Mouse (Mus musculus): ENCODE data around the gene Pkn1.
A peak's percentile ranks its signal among the peaks of the same experiment; 100 is the strongest.

Gene Pkn1

GRCm38 (mm10) chr8:83724697-83725482, 25.9 kb upstream of the Pkn1 start:
- peak; percentile 54 for DNase-seq (ENCODE audit: low read depth, low spot score)

GRCm38 (mm10) chr8:83723447-83724083, 24.6 kb upstream of the Pkn1 start:
- DNase-seq (ENCODE audit: low read depth, low spot score): no peak

- DNase-seq (ENCODE audit: low read depth, low spot score): no peak
Observed at GRCm38 (mm10) chr8:83722631-83723030, 23.7 kb upstream of the Pkn1 start.

GRCm38 (mm10) chr8:83721405-83722025, 22.5 kb upstream of the Pkn1 start:
- DNase-seq (ENCODE audit: low read depth, low spot score): no peak

GRCm38 (mm10) chr8:83719693-83720092, 20.7 kb upstream of the Pkn1 start:
- no peak for DNase-seq (ENCODE audit: low read depth, low spot score)

GRCm38 (mm10) chr8:83719048-83719447, 20.1 kb upstream of the Pkn1 start:
- no peak for DNase-seq (ENCODE audit: low read depth, low spot score)

GRCm38 (mm10) chr8:83716563-83716962, 17.6 kb upstream of the Pkn1 start:
- DNase-seq (ENCODE audit: low read depth, low spot score): no peak

GRCm38 (mm10) chr8:83715771-83716170, 16.8 kb upstream of the Pkn1 start:
- DNase-seq (ENCODE audit: low read depth, low spot score): no peak

GRCm38 (mm10) chr8:83715031-83715690, 16.2 kb upstream of the Pkn1 start, which contains the start of gene Ddx39:
Gene Ddx39, plus strand, starts transcription at chr8:83715177.
- peak; percentile 95 for DNase-seq (ENCODE audit: low read depth, low spot score)

- no peak for DNase-seq (ENCODE audit: low read depth, low spot score)
Observed at GRCm38 (mm10) chr8:83714676-83715030, 15.7 kb upstream of the Pkn1 start.

GRCm38 (mm10) chr8:83707554-83707953, 8.6 kb upstream of the Pkn1 start:
- DNase-seq (ENCODE audit: low read depth, low spot score): no peak

GRCm38 (mm10) chr8:83706411-83706810, 7.4 kb upstream of the Pkn1 start:
- DNase-seq (ENCODE audit: low read depth, low spot score): no peak

GRCm38 (mm10) chr8:83703426-83703825, 4.4 kb upstream of the Pkn1 start:
- no peak for DNase-seq (ENCODE audit: low read depth, low spot score)

- no peak for DNase-seq (ENCODE audit: low read depth, low spot score)
Observed at GRCm38 (mm10) chr8:83700423-83701085, 1.6 kb upstream of the Pkn1 start.

GRCm38 (mm10) chr8:83699566-83699965, 587 bp upstream of the Pkn1 start:
- DNase-seq (ENCODE audit: low read depth, low spot score): no peak

GRCm38 (mm10) chr8:83698291-83698660, 703 bp downstream of the Pkn1 start:
- peak; percentile 32 for DNase-seq (ENCODE audit: low read depth, low spot score)

- no peak for DNase-seq (ENCODE audit: low read depth, low spot score)
Observed at GRCm38 (mm10) chr8:83697374-83698220, 1.4 kb downstream of the Pkn1 start.

- DNase-seq (ENCODE audit: low read depth, low spot score): no peak
Observed at GRCm38 (mm10) chr8:83695351-83696106, 3.5 kb downstream of the Pkn1 start.

- DNase-seq (ENCODE audit: low read depth, low spot score): no peak
Observed at GRCm38 (mm10) chr8:83694369-83695160, 4.4 kb downstream of the Pkn1 start.

Measured in retina, postnatal 7 days (tissue).